Mouse (Mus musculus) stomach, embryonic 15.5 days (tissue): ENCODE results near the gene Mrpl14. TPM values are rescaled to one million over a fixed set of nuclear protein-coding genes. Genes with fewer than 3 reads are reported as not detected.

Experiments
- ATAC-seq: fragments of 200-750 bp; cut with Nextera tagmentation; 2 replicates; pipeline ENCODE4 v1.8.0; 2017; ENCODE audit warnings: low read depth, moderate number of reproducible peaks, moderate TSS enrichment; ENCODE audit not compliant: insufficient read depth, low FRiP score
- H3K27ac ChIP-seq: fragments of 300-500 bp; sonication (generic); 2 replicates; pipeline ENCODE4 v1.5.1; 2015; ENCODE audit warnings: mild to moderate bottlenecking, inconsistent platforms
- H3K27me3 ChIP-seq: fragments of 300-500 bp; sonication (generic); replicated peaks from 2 replicates; pipeline ENCODE4 v1.6.1; 2015; ENCODE audit warnings: inconsistent platforms
- H3K36me3 ChIP-seq: fragments of 300-500 bp; sonication (generic); 2 replicates; pipeline ENCODE4 v1.6.1; 2015; ENCODE audit warnings: inconsistent platforms
- H3K4me1 ChIP-seq: fragments of 300-500 bp; sonication (generic); 2 replicates; pipeline ENCODE4 v1.6.1; 2015; ENCODE audit warnings: inconsistent platforms
- H3K4me2 ChIP-seq: fragments of 300-500 bp; sonication (generic); 2 replicates; pipeline ENCODE4 v1.6.1; 2015; ENCODE audit warnings: mild to moderate bottlenecking, inconsistent platforms
- H3K4me3 ChIP-seq: fragments of 300-500 bp; sonication (generic); replicated peaks from 2 replicates; pipeline ENCODE4 v1.5.1; 2015; ENCODE audit warnings: inconsistent platforms
- H3K9ac ChIP-seq: fragments of 300-500 bp; sonication (generic); 2 replicates; pipeline ENCODE4 v1.6.1; 2015; ENCODE audit warnings: inconsistent platforms
- H3K9me3 ChIP-seq: fragments of 300-500 bp; sonication (generic); 2 replicates; pipeline ENCODE4 v1.6.1; 2016; ENCODE audit warnings: inconsistent platforms
- WGBS: fragments of 180-500 bp; shearing (Covaris S2); methylation state at CpG from one replicate; pipeline ENCODE4 v1.1.7; 2015; 5-methylcytosine and 5-hydroxymethylcytosine counted together
- polyA plus RNA-seq: library from polyadenylated mRNA; unstranded; fragments of >200 nt; fragmentation: Nextera tagmentation; extraction: Ambion mirVana; gene quantifications from 2 replicates; pipeline ENCODE4 v1.2.1, GENCODE M21; 2015

The Mrpl14 gene
- polyA plus RNA-seq, 1 experiment from 2014 or later = 154 TPM

DNA sequence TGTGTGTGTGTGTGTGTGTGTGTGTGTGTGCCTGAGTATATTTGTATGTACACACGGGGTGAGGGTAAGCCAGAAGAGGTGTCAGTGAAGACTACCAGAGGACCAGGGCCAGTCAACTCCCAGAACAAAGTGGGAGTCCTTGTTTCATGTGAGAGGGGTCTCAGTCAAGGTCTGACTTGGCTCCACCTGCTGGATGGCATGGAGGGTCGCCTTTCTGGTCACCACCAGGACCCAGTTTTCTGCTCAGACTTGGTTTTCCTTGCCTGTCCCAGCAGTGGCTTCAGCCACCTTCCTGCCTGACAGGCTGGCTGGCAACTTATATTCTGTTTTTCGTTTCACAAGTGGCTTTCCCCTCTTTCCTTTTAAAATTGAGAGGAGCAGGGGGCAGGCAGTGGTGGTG, 21.3 kb downstream of the Mrpl14 start:
- no peak overlapping the region for H3K4me2 ChIP-seq

DNA sequence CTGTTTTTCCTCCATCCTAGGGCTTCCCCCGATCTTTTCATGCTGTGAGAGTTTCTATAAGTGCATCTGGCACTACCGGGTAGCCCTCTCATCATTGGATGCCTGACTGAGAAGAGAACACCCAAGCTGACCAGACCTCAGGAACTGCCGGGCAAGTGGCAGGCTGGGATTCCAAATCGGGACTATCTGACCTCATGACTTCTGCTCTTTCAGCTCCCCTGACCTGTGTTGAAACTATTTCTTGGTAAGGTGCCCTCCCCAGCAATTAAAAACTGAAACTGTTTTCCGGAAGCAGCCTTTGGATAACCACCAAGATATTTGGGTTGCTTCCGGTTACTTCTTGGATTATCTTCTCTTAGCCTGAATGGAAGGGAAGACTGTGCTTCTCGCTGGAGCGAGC, 22.1 kb downstream of the Mrpl14 start:
- Histone ChIP-seq H3K4me1 (no peaks in the 10 kb centered on the region), H3K9me3 (no peaks in the 10 kb centered on the region), H3K9ac (no peak overlapping the region), H3K27ac (no peak overlapping the region), H3K4me2 (no peak overlapping the region), H3K4me3 (no peak overlapping the region), H3K36me3 (no peaks in the 10 kb centered on the region), H3K27me3 (no peaks in the 10 kb centered on the region)
- ATAC-seq = no peak
- 79% methylated on average over 8 of the region's 8 CpGs for WGBS

More for the DNA sequence above, 21.3 kb downstream of the Mrpl14 start:
- no peak overlapping the region for H3K9ac ChIP-seq
- H3K36me3 ChIP-seq = no peaks in the 10 kb centered on the region
- H3K27ac ChIP-seq = no peak overlapping the region
- no peak for ATAC-seq
- 24% methylated on average over 3 of the region's 3 CpGs for WGBS
- H3K4me3 ChIP-seq = no peak overlapping the region
- no peaks in the 10 kb centered on the region for H3K27me3 ChIP-seq
- H3K4me1 ChIP-seq = no peaks in the 10 kb centered on the region; the same call in 1 of the 2 replicates
- H3K9me3 ChIP-seq = no peaks in the 10 kb centered on the region

DNA sequence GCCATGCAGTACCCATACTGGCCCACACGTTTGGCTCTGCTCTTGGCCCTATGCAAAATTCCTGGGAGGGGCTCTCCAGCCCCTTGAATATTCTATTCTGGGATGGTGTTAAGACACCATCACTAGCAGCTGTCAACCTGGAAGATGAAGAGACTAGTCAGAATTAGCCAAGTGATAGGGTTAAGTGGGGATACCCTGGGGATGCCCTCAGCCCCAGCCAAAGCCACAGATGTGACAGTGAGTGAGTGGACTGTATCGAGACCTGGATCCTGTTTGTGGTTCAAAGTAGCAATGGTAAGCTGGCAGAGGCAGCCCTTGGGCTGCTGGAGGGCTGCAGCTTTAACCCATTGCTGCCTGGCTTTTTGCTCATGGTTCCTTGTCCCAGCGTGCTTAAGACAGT, 23.7 kb downstream of the Mrpl14 start:
- Histone ChIP-seq H3K27me3 (no peaks in the 10 kb centered on the region), H3K4me2 (no peak overlapping the region), H3K4me3 (no peak overlapping the region), H3K9me3 (no peaks in the 10 kb centered on the region), H3K9ac (no peak overlapping the region), H3K36me3 (no peaks in the 10 kb centered on the region), H3K27ac (no peak overlapping the region), H3K4me1 (no peaks in the 10 kb centered on the region)
- no peak for ATAC-seq
- WGBS = 37% methylated on average over 3 of the region's 3 CpGs

DNA sequence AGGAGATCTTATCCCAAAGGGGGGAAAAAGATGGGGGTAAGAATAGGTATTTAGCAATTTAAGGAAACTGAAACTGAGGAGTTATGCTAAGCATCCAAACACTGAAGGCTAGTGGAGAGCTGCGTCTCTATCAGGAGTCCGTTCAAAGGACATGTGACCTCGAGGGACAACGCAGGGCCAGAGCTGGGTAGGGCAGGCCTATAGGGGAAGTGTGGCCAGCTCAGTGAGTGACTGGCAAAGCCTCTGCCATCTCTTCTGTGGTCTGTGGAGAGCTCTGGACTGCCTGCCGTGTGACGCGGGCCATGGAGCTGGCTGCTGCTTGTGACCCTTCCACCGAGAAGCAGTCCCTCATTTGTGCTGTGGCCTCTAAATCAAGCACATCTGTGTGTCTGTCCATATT, 24.3 kb downstream of the Mrpl14 start:
- Histone ChIP-seq H3K27ac (no peak overlapping the region), H3K4me2 (no peak overlapping the region), H3K36me3 (no peaks in the 10 kb centered on the region), H3K9me3 (no peaks in the 10 kb centered on the region), H3K27me3 (no peaks in the 10 kb centered on the region), H3K4me3 (no peak overlapping the region), H3K4me1 (no peaks in the 10 kb centered on the region), H3K9ac (no peak overlapping the region)
- no peak for ATAC-seq
- 79% methylated on average over 8 of the region's 8 CpGs for WGBS

DNA sequence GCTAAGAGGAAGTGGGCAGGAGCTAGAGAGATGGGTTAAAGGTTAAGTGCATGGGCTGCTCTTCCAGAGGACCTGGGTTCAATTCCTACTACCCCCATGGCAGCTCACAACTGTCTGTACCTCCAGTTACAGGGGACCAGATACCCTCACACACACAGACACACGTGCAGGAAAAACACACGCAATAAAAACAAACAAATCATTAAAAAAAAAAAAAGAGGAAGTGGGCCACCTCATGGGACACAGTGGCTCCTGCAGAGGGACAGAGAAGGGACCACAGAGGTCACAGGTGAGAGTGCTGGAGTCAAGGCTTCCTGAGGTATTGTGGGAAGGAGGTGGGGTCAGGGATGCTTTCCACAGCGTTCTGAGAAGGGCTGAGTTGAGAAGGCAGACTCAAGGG, 25.4 kb downstream of the Mrpl14 start:
- Histone ChIP-seq H3K9me3 (no peaks in the 10 kb centered on the region), H3K4me2 (no peak overlapping the region), H3K27me3 (no peaks in the 10 kb centered on the region), H3K27ac (no peak overlapping the region), H3K36me3 (no peaks in the 10 kb centered on the region), H3K4me3 (no peak overlapping the region), H3K4me1 (no peaks in the 10 kb centered on the region), H3K9ac (no peak overlapping the region)
- 46% methylated on average over 3 of the region's 3 CpGs for WGBS
- ATAC-seq = no peak

DNA sequence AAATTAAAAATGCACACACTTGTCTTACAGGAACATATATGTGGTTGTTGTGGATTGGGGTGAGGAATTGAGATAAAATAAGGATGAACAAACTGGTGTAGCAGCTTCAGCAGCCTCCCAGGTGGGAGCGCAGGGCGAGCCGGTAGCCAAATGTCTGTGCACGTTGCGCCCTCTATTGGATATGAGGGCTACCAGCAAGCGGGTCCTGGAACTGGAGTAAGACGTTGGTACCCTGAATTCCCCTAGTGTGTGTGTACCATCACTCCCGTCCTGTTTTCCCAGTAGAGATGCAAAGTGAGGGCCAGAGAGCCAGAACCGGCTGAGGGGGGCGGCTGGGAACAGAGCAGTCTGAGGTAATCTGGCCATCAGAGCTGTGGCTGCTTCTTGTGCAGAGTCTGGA, 32.2 kb downstream of the Mrpl14 start:
- peak; percentile 54 for ATAC-seq
- H3K4me1 ChIP-seq = 0 out of 2 replicates have a peak, but pooled peaks cover 3% of the 10 kb centered on the region
- H3K36me3 ChIP-seq = no peaks in the 10 kb centered on the region
- H3K4me2 ChIP-seq = no peak overlapping the region
- no peak overlapping the region for H3K4me3 ChIP-seq
- no peak overlapping the region for H3K9ac ChIP-seq
- no peaks in the 10 kb centered on the region for H3K27me3 ChIP-seq
- H3K27ac ChIP-seq = no peak overlapping the region
- WGBS = 8% methylated on average over 10 of the region's 10 CpGs
- no peaks in the 10 kb centered on the region for H3K9me3 ChIP-seq

DNA sequence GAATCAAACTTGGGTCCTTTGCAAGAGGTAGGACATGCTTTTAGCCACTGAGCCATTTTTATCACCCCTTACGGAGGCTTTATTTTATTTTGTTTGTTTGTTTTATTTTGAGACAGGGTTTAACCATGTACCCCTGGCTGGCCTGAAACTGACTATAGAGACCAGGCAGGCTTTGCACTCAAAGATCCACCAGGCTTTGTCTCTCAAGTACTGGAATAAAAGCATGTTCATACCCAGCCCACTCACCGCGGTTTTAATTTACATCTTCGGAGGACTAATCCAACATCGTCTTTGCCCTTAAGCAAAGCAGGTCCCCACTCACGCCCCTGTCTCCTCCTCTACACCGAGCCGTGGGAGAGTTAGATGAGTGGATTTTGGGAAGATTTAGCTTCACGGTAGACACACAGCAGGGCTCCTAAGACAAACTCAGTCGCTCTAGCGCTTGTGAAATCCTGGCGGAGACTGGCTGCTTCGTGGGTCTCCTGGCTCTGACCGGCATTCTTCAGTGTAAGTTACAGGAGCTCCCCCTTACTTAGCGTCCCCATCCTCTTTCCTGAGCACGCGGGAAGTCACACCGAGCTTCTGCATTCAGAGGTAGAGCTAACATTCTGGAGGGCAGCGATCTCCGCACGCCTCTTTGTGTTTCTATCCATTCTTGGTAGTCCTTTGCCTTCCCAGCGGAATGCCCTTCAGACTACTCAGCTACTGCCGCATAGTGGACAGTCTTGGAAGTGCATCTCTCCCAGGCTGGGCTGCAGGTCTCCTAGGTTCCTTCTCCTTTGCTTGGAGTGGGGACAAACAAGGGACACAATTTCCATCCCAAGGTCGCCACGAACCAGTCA, 37.8 kb downstream of the Mrpl14 start:
- H3K4me3 ChIP-seq = peak overlapping the region; percentile 47
- ATAC-seq = 0 out of 2 replicates have a peak, but pooled peaks have one; percentile 49
- peak overlapping the region; percentile 80 for H3K4me2 ChIP-seq
- H3K27ac ChIP-seq = peak overlapping the region; percentile 72
- H3K9ac ChIP-seq = peak overlapping the region; percentile 47; the same call in 1 of the 2 replicates
- no peaks in the 10 kb centered on the region for H3K9me3 ChIP-seq
- peaks cover 3% of the 10 kb centered on the region; the same call in 1 of the 2 replicates for H3K4me1 ChIP-seq
- H3K27me3 ChIP-seq = no peaks in the 10 kb centered on the region
- WGBS = 3% methylated on average over 25 of the region's 25 CpGs
- no peaks in the 10 kb centered on the region for H3K36me3 ChIP-seq

DNA sequence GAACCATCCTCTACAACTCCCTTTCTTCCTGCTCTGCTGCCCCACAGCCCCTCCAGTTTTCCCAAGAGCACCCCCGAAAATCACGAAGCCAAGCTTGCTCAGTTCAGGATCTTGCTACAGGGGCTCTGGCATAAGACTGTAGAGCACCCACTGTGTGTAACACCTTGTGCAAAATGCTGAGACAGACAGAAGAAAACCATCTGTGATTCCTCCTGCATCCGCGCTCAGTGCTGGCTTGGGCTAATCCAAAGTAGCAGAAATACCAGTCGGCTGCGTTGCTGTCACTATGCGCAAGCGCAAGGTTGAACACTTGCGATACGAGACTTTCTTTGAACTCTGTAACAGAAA, 38.4 kb downstream of the Mrpl14 start:
- peaks cover 3% of the 10 kb centered on the region; the same call in 1 of the 2 replicates for H3K4me1 ChIP-seq
- no peaks in the 10 kb centered on the region for H3K36me3 ChIP-seq
- no peaks in the 10 kb centered on the region for H3K9me3 ChIP-seq
- H3K27me3 ChIP-seq = no peaks in the 10 kb centered on the region
- H3K4me2 ChIP-seq = no peak overlapping the region
- WGBS = 84% methylated on average over 10 of the region's 10 CpGs
- H3K27ac ChIP-seq = no peak overlapping the region
- H3K4me3 ChIP-seq = peak overlapping the region; percentile 47; the same call in 1 of the 2 replicates
- no peak overlapping the region for H3K9ac ChIP-seq
- no peak for ATAC-seq

DNA sequence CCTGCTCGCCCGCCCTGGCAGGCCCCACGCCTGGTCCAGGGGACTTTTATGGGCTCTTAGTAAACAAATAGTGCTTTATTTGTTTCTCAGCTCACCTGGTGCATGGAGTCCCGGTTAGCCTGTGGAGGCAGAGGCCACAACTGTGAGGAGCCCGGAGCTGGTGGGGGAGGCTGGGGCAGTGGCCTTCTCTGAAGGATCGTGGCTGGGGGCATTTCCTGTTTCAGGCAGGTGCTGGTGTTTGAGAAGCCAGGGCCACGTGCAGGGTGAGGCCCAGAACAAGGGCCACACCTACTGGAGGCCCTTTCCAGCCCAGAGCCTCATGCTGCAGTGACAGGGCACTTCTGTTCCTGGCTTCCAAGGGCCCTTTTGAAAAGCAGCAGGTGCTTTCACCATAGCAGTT, 40.1 kb downstream of the Mrpl14 start:
- WGBS = 36% methylated on average over 7 of the region's 7 CpGs
- no peak overlapping the region for H3K4me3 ChIP-seq
- H3K27me3 ChIP-seq = 0 out of 2 replicates have a peak, but pooled peaks cover 4% of the 10 kb centered on the region
- peak overlapping the region; percentile 26; the same call in 1 of the 2 replicates for H3K4me2 ChIP-seq
- peak; percentile 77 for ATAC-seq
- no peaks in the 10 kb centered on the region for H3K36me3 ChIP-seq
- peaks cover 3% of the 10 kb centered on the region; the same call in 1 of the 2 replicates for H3K4me1 ChIP-seq
- H3K27ac ChIP-seq = peak overlapping the region; percentile 78
- no peaks in the 10 kb centered on the region for H3K9me3 ChIP-seq
- H3K9ac ChIP-seq = no peak overlapping the region

DNA sequence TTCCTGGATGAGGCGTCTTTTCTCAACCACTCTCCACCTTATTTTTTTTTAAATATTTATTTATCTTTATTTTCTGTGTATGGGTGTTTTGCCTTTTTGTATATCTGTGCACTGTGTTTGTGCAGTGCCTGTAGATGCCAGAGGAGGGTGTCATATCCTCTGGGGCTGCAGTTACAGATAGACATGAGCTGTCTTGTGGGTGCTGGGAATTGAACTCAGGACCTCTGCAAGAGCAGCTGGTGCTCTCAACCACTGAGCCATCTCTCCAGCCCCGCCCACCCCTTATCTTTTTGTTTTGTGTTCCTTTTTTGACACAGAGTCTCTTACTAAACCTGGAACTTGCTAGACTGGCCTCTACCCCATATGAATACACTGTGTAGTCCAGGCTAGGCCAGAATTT, 41.4 kb downstream of the Mrpl14 start:
- no peak for ATAC-seq
- Histone ChIP-seq H3K27ac (no peak overlapping the region), H3K4me1 (peaks cover 6% of the 10 kb centered on the region; the same call in 1 of the 2 replicates), H3K9ac (no peak overlapping the region), H3K9me3 (no peaks in the 10 kb centered on the region), H3K36me3 (no peaks in the 10 kb centered on the region), H3K4me3 (no peak overlapping the region), H3K27me3 (0 out of 2 replicates have a peak, but pooled peaks cover 4% of the 10 kb centered on the region), H3K4me2 (no peak overlapping the region)
- 84% methylated on average over 2 of the region's 2 CpGs for WGBS

DNA sequence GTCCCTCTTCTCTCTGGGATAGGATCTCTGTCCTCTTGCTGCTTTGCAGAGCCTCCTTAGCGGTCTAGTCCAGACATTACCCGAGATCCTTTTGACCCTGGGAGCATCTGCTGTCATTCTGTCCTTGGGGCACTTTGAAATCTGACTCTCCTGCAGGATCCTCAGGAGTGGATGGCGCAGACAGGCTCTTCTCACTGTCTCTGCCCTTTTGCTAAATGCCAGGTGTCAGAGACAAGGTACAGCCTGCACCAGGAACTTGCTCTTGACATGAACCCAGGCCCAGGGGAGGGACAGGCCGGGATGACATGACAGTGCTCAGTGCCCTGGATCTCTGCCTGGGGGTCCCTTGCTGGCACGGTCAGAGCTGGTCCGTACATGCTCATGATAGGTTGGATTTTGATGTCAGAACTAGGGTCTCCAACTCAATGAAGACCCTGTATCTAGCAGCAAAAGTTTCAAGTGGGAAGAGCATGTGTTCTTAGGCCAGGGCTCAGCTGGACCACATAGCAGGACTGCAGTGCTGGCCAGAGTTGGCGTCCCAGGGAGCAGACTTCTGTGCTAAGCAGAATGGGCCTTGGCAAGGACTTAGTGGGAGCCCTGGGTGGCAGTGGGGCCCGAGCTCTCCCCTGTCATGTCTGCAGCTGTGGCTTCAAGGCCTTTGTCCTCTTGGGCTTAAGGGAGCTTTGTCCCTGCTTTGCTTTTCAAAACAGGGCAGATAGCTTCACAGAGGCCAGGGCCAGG, 42.0 kb downstream of the Mrpl14 start:
- no peak overlapping the region for H3K4me3 ChIP-seq
- H3K9ac ChIP-seq = no peak overlapping the region
- H3K27ac ChIP-seq = no peak overlapping the region
- 0 out of 2 replicates have a peak, but pooled peaks cover 4% of the 10 kb centered on the region for H3K27me3 ChIP-seq
- H3K36me3 ChIP-seq = no peaks in the 10 kb centered on the region
- H3K4me2 ChIP-seq = no peak overlapping the region
- no peaks in the 10 kb centered on the region for H3K9me3 ChIP-seq
- WGBS = 69% methylated on average over 8 of the region's 8 CpGs
- peaks cover 6% of the 10 kb centered on the region for H3K4me1 ChIP-seq
- no peak for ATAC-seq

DNA sequence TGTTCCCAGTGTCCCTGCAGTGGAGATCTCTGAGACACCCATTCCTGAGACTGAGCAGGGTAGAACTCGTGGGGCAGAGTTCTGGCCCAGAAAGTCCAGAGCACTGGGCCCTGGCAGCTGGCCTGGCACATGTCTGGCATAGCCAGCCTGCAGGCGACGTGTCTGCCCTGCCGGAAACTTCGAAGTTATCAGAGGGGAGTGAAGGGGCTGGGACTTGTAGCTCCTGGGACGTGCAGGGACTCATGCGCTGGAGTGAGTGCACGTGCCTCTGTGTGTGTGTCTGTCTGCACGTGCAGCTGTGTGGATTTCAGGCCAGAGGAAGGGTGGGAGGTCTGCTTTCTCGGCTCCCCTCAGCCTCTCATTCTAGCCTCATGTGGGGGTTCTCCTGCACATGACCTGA, 43.3 kb downstream of the Mrpl14 start:
- H3K9me3 ChIP-seq = no peaks in the 10 kb centered on the region
- H3K27ac ChIP-seq = no peak overlapping the region
- no peaks in the 10 kb centered on the region for H3K36me3 ChIP-seq
- H3K4me2 ChIP-seq = no peak overlapping the region
- 58% methylated on average over 10 of the region's 10 CpGs for WGBS
- H3K9ac ChIP-seq = no peak overlapping the region
- ATAC-seq = no peak
- 0 out of 2 replicates have a peak, but pooled peaks cover 4% of the 10 kb centered on the region for H3K27me3 ChIP-seq
- H3K4me1 ChIP-seq = peaks cover 16% of the 10 kb centered on the region
- no peak overlapping the region for H3K4me3 ChIP-seq
